In genomic region chr2:133906269-133906668, GRCm38 (mm10) we compare ENCODE assay signal across 24 mouse cellular contexts.
DNase-seq lines count a peak whose midpoint lies in the region; ATAC-seq and TF ChIP-seq lines count a peak whose summit lies in the region.
"Had no signal": no experiment of that assay in that cellular context is flagged by ENCODE, and none has a peak within 500 bp of the region (broad histone marks: within the 10 kb centered on the region; RNA-seq: fewer than 3 reads in every experiment).

No protein-coding gene starts in this region.

- H3K36me3 ChIP-seq in heart, embryonic 10.5 days = no peaks in the 10 kb centered on the region
- H3K36me3 ChIP-seq in lung, postnatal 0 days (ENCODE audit: insufficient read depth, low read length) = no peaks in the 10 kb centered on the region
- H3K36me3 ChIP-seq: embryonic facial prominence, embryonic 13.5 days; forebrain, embryonic 10.5 days; hindbrain, embryonic 12.5 days; hindbrain, embryonic 15.5 days had no signal

- WGBS in heart, embryonic 10.5 days = 77% methylated on average over 6 of the region's 6 CpGs
- 46% methylated on average over 6 of the region's 6 CpGs for WGBS in lung, postnatal 0 days
- 43% methylated on average over 6 of the region's 6 CpGs for WGBS in lung, adult 2 months

- TF ChIP-seq CTCF in lung, postnatal 0 days (IDR thresholded peaks at IDR 0.05) = no peak
- no peak for TF ChIP-seq CTCF in lung, adult 2 months (IDR thresholded peaks at IDR 0.05; ENCODE audit: insufficient read depth, low read length)

- no peaks in the 10 kb centered on the region for H3K9me3 ChIP-seq in heart, embryonic 10.5 days
- H3K9me3 ChIP-seq in lung, postnatal 0 days (ENCODE audit: low read length) = no peaks in the 10 kb centered on the region
- H3K9me3 ChIP-seq: embryonic facial prominence, embryonic 13.5 days; forebrain, embryonic 10.5 days; forebrain, embryonic 13.5 days; hindbrain, embryonic 12.5 days; hindbrain, embryonic 15.5 days had no signal

- no peak overlapping the region for H3K4me2 ChIP-seq in lung, postnatal 0 days (replicated peaks; ENCODE audit: low read depth, low read length)
- H3K4me2 ChIP-seq: embryonic facial prominence, embryonic 13.5 days; forebrain, embryonic 13.5 days; heart, embryonic 11.5 days; hindbrain, embryonic 12.5 days; hindbrain, embryonic 15.5 days had no signal

- no peaks in the 10 kb centered on the region for H3K4me1 ChIP-seq in heart, embryonic 10.5 days
- no peaks in the 10 kb centered on the region for H3K4me1 ChIP-seq in lung, postnatal 0 days (ENCODE audit: insufficient read depth, low read depth, low read length)
- H3K4me1 ChIP-seq in lung, adult 2 months (ENCODE audit: control insufficient read depth, insufficient read depth, low read length) = no peaks in the 10 kb centered on the region; the same call in 1 of the 2 replicates
- H3K4me1 ChIP-seq: embryonic facial prominence, embryonic 13.5 days; forebrain, embryonic 10.5 days; forebrain, embryonic 13.5 days; hindbrain, embryonic 12.5 days; hindbrain, embryonic 15.5 days had no signal

- TF ChIP-seq POLR2A in lung, adult 2 months (IDR thresholded peaks at IDR 0.05; ENCODE audit: borderline replicate concordance, extremely low read depth, low read depth, low read length) = no peak

- DNase-seq in heart, adult 11 months = peak; percentile 84
- no peak for DNase-seq in heart, embryonic 10.5 days (ENCODE audit: low spot score)
- DNase-seq in lung, postnatal 0 days (ENCODE audit: low spot score) = peak; percentile 7
- DNase-seq in lung, adult 2 months = no peak
- DNase-seq in lung, postnatal 14 days = peak; percentile 2
- peak; percentile 18 for DNase-seq in skeletal muscle tissue, adult 2 months (ENCODE audit: low read depth, low spot score)
- DNase-seq in right cerebral cortex, adult 2 months (ENCODE audit: low spot score in 2 of 2) = no peak
- DNase-seq in adrenal gland, postnatal 10 days = no peak
- DNase-seq: adrenal gland, adult 2 months; adrenal gland, postnatal 25 days; cerebellum, adult 18-20 months; cerebellum, adult 9-10 months; cerebellum, postnatal 25 days; gastrocnemius, adult 2 months; gastrocnemius, postnatal 25 days; heart, adult 2 months had no signal

- H3K4me3 ChIP-seq in heart, embryonic 10.5 days = no peak overlapping the region
- no peak overlapping the region for H3K4me3 ChIP-seq in lung, postnatal 0 days (ENCODE audit: low read depth, low read length)
- H3K4me3 ChIP-seq in lung, adult 2 months (replicated peaks; ENCODE audit: extremely low read depth, low read depth, low read length) = no peak overlapping the region
- H3K4me3 ChIP-seq: embryonic facial prominence, embryonic 13.5 days; forebrain, embryonic 10.5 days; forebrain, embryonic 13.5 days; gastrocnemius, adult 2 months; heart, adult 2 months; hindbrain, embryonic 12.5 days; hindbrain, embryonic 15.5 days had no signal

- H3K27ac ChIP-seq in heart, embryonic 10.5 days = no peak overlapping the region
- H3K27ac ChIP-seq in lung, postnatal 0 days (ENCODE audit: low read length) = no peak overlapping the region
- H3K27ac ChIP-seq: embryonic facial prominence, embryonic 13.5 days; forebrain, embryonic 10.5 days; forebrain, embryonic 13.5 days; gastrocnemius, adult 2 months; heart, adult 2 months; hindbrain, embryonic 12.5 days; hindbrain, embryonic 15.5 days had no signal

- no peaks in the 10 kb centered on the region for H3K27me3 ChIP-seq in heart, embryonic 10.5 days (ENCODE audit: insufficient read depth, poor library complexity, severe bottlenecking)
- H3K27me3 ChIP-seq in lung, postnatal 0 days (replicated peaks; ENCODE audit: insufficient read depth, low read length) = no peaks in the 10 kb centered on the region
- H3K27me3 ChIP-seq: embryonic facial prominence, embryonic 13.5 days; forebrain, embryonic 13.5 days; hindbrain, embryonic 12.5 days; hindbrain, embryonic 15.5 days had no signal

- H3K9ac ChIP-seq in lung, postnatal 0 days (replicated peaks; ENCODE audit: low read depth) = no peak overlapping the region
- H3K9ac ChIP-seq: embryonic facial prominence, embryonic 13.5 days; forebrain, embryonic 13.5 days; hindbrain, embryonic 12.5 days; hindbrain, embryonic 15.5 days had no signal

- TF ChIP-seq EP300 in lung, postnatal 0 days (IDR thresholded peaks at IDR 0.05) = no peak

- ATAC-seq in lung, postnatal 0 days = no peak
- ATAC-seq: CD4-positive, CD25-positive, alpha-beta regulatory T cell, adult 4 months; forebrain, embryonic 13.5 days; forebrain, embryonic 16.5 days had no signal

Comparison
In these comparisons a context has a peak if more than half of its experiments do, and no peak if none do; other contexts are left out.
1. DNase-seq: peak in heart, adult 11 months (single experiment), lung, postnatal 0 days (single experiment), lung, postnatal 14 days (single experiment) and skeletal muscle tissue, adult 2 months (single experiment); none in heart, embryonic 10.5 days (single experiment), lung, adult 2 months (single experiment), right cerebral cortex, adult 2 months (0 of 2) and adrenal gland, postnatal 10 days (single experiment).